Mouse (Mus musculus) adrenal gland, postnatal 4 days (tissue): ENCODE data around the gene Tead3. TPM values are rescaled to one million over a fixed set of nuclear protein-coding genes. Genes with fewer than 3 reads are reported as not detected.
"Not testable (repeated sequence)": the region's sequence is repeated elsewhere in the genome, so short reads cannot be mapped to it uniquely, and the experiment has no call there.

Experiments
- DNase-seq, 2 experiments: peaks; one replicate each; pipeline ENCODE4 v3.0.0; 2021 to 2022; ENCODE audit warnings: low spot score in 2 of 2, mixed read lengths in 2 of 2
- total RNA-seq, 2 experiments: library from RNA; stranded (reverse); gene quantifications; 2 replicates each; pipeline ENCODE4 v1.2.3; 2021

Tead3 gene
- total RNA-seq, 2 experiments from 2014 or later: 23.8 to 27.5 TPM

DNA sequence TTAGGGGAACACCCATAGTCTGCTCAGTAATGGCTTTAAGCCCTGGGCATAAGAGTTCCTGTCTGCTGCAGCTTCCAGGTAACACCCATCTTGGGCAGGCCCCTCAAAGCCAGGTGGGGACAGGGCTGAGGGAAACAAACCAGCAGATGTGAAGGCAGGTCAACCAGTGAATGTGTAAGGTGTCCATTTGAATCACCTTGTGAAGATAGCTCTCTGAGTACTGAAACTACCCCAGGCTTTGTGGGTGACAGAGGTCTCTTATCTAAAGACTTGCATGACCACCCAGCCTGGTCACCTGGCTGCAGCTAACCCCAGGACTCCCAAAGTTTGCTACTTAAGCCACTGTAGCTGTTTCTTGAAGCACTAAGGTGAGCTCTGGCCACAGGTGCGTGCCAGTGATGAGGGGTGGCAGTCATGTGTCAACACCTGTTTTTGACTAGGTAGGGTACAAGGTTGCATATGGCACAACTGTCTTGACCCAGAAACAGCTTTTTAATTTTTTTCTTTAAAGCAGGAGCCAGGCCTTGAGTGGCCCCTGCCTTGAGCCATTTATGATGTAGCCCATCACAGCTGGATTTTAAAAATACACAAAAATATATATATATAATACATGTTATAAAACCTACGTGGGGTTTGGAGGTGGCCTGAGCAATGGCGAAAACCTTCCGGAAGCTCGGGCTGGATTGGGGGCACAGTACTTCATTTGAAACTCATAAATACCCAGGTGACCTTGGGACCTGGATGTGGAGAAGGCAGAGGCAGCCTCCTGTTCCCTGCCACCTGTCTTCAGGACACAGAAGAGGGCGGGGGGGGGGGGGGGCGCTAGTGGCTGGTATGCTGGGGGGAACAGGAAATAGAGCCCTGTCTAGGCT, 19.1 kb downstream of the Tead3 start:
- no peak for DNase-seq

DNA sequence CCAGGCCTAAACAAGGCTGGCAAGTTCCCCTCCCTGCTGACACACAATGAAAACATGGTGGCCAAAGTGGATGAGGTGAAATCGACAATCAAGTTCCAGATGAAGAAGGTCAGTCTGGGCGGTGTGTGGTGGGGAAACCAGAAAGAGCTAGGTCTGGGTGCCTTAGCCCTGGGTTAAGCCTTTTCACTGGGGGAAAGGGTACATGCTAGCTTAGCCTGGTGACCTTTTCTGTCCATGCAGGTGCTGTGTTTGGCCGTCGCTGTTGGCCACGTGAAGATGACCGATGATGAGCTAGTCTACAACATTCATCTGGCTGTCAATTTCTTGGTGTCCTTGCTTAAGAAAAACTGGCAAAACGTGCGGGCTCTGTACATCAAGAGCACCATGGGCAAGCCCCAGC, 20.0 kb downstream of the Tead3 start:
- DNase-seq: not testable (repeated sequence)

GRCm38 (mm10) chr17:28330232-28330546, 20.4 kb downstream of the Tead3 start:
- DNase-seq: no peak

- no peak for DNase-seq
Observed at GRCm38 (mm10) chr17:28329503-28330231, 20.9 kb downstream of the Tead3 start.

DNA sequence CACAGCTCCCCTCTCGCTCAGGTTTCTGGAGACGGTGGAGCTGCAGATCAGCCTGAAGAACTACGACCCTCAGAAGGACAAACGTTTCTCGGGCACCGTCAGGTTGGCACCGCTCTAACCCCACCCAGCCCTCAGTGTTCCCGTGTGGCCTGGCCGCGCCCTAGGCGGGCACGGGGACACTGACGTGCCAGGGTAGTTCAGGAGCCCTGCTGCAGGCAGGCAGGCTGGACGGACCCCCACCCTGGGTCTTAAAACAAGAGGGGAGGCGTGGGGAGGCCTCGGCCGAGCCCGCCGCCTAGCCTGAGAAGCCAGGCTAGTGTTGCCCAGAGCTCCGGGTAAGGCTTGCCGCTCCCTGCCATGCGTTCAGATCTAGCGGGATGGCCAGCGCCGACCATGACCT, 21.7 kb downstream of the Tead3 start:
- peak in 1 of 2 experiments; percentile 35 for DNase-seq

- DNase-seq: peak; percentile 90 to 99
Observed at GRCm38 (mm10) chr17:28328366-28328928, 22.2 kb downstream of the Tead3 start, which contains the start of gene Rpl10a. Gene Rpl10a (plus strand): TSS chr17:28328471.

DNA sequence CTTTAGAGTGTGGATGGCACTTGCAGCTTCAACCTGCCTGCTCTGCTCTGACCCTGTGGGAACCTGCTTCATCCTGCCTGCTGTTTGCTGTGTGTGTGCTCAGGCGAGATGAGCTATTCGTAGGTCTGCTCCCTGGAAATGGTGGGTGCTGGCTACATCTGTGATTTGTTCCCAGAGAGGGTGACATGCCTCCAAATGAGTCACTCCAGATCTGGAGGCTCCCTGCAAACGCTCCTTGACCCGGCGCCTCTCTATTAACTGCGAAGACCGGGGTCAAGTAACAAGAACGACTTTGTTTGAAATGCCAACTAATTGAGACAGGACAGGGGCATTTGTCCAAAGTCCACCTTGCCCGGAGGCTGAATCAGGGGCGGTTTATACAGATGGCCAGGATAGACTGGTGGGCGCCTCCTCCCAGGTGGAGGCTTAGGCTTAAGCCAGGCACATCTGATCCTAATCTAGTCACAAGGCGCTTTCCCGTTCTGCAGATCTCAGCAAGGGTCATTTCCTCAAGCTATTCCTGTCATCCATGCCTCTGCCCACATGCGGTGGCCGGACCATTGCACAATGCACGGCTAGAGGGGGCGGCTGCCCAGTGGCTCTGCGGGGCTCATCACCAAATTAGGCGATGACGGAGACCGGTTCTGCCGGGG, 22.8 kb downstream of the Tead3 start:
- DNase-seq: no peak

DNA sequence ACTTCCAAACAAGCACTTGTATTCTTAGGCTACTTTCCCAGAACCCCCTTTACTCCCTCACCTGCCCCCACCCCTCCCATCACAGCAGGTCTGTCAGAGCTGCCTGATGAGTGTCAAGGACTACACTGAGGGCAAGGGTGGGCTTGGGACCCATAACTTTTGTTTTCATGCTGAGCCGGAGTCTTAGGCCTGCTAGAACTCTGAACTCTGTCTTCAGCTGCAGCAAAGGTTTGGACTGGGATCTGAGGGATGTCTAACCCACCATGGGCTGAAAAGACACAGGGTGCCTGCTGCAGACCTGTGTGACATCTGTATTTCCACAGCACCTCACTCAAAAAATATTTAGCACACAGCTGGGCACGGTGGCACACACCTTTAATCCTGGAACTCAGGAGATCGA, 23.7 kb downstream of the Tead3 start:
- DNase-seq: no peak

DNA sequence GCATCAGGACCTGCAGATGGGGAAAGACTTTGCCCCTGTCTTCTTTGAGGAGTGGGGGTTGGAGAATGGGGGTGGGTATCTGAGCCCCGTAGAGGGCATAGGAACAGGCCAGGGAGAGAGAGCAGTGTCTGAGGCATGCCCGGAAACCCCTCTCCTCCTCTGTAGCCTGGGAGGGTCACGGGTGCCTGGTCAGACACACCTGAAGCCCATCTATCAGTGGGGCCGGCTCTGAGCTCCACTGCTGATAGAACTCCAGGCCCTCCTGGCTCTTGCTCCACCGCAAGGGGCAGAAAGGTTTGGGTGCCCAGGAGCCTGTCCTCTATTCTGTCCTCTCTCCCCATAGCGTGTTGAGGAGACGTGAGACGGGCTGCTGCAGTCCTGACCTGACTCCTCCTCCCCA, 24.9 kb downstream of the Tead3 start:
- DNase-seq: no peak

DNA sequence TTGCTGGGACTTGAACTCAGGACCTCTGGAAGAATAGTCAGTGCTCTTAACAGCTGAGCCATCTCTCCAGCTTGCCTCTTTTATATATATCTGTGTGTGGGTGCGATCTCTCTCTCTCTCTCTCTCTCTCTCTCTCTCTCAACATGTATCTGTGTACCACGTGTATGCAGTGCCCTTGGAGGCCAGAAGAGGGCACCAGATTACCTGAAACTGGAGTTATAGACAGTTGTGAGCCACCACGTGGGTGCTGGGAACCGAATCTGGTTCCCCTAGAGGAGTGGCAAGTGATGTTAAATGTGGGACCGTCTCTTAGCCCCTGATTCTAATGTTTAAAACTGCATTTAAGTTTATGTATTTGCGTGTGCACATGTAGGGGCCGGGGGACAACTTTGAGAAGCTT, 26.2 kb downstream of the Tead3 start:
- DNase-seq: not testable (repeated sequence)

DNA sequence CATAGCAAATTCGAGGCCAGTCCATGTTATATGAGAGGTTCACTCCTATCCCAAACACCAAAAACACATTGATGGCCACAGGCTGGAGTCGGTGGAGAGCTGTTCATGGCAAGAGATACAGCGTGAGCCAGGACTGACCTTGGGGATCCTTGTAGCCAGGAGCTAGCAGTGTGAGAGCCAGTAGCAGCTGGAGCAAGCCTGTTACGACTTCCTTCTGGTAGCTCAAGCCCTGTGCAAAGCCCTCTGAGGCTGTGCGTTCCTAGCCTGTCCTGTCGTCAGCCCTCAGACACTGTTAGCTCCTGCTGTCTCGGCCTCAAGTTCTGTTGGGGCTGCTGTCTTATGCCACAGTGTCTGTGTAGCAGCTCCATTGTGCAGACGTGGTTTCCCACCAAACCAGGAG, 26.8 kb downstream of the Tead3 start:
- DNase-seq: no peak

GRCm38 (mm10) chr17:28321700-28322099, 28.9 kb downstream of the Tead3 start:
- DNase-seq: no peak

DNA sequence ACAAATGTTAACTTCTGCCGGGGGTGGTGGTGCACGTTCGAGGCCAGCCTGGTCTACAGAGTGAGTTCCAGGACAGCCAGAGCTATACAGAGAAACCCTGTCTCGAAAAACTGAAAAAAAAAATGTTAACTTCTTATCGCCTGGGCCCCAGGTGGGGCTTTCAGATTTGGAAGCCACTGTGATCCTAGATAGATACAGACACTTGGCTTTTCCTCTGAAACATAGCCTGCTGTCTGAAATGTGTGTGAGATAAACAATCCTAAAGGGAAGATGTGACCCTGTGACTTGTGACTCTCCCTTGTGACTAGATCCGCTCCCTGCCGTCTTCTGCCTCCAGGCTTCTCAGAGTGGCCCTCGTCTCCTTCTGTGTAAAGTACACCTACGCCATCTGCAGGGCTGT, 32.9 kb downstream of the Tead3 start:
- no peak for DNase-seq

DNA sequence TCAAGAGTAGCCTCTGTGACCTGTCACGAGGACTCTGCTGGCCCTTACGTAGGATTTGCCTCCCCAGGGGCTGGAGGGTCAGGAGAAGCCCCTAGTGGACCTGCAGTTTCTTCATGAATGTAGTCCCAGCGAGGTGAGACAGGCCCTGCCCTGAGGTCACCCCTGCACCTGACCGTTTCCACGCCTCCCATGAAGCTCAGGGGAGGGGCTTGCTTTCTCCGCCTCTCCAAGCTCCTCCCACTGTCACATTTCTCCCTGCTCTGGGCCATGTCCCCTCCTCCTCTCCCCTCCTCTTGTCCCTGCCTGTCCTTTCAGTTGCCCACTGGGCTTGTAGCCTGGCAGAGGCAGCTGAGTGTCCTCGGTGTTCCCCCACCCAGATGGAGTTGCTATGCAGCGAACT, 33.5 kb downstream of the Tead3 start:
- no peak for DNase-seq

DNA sequence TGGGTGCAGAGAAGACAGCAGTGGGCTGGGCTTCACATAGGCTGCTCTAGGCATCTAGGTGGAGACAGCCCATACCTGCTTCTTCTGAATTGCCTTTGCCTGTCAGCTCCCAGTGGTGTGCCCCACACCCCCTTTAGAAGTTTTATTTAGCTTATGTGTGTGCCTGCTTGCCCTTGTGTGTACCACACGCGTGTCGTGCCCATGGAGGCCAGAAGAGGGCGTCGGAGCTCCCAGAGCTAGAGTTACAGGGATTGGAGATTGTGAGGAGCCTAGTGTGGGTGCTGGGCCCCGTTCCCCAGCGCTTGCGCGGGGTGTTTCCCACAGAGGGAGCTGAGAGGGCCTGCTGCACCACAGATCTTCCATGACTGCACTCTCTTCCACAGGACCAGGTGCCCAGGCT, 34.1 kb downstream of the Tead3 start:
- DNase-seq: no peak

- no peak for DNase-seq
Observed at GRCm38 (mm10) chr17:28315611-28316160, 34.9 kb downstream of the Tead3 start.

- no peak for DNase-seq
Observed at GRCm38 (mm10) chr17:28313880-28314225, 36.8 kb downstream of the Tead3 start.

- DNase-seq: peak; percentile 77 to 89
Observed at GRCm38 (mm10) chr17:28313212-28313879, 37.3 kb downstream of the Tead3 start, which contains the start of gene Fance. Gene Fance (plus strand): TSS chr17:28313519.

DNA sequence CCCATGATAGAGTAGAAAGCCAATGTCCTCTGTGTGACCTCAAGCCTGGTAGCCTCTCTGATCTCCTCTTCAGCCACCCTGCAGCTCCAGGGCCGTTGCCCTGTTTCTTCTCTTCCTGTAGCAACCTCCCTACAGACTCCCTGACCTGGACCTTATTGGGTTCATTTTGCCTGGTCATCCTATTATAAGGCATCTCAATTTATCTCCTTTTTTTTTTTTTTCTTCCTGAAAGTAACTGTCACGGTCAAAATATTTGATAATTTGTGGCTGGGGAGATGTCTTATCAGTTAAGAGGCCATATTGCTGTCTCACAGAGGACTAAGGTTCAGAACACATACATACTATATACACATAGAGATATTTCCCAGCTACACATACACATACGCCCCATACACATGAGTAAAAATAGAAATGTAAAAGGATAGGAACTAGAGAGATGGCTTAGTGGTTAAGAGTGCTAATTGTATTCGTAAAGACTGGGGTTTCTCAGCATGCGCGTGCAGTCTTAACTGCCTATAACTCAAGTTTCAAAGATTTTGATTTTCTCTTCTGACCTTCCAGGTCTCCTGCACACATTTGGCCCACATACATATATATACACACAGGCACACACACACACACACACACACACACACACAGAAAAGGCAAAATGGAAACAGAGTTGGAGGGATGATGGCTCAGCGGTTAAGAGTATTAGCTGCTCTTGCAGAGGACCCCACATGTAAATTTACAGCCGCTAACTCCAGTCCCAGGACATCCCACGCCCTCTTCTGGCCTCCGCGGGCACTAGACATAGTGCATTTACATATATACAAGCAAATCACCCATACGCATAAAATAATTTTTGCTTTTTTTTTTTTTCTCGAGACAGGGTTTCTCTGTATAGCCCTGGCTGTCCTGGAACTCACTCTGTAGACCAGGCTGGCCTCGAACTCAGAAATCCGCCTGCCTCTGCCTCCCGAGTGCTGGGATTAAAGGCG, 38.1 kb downstream of the Tead3 start:
- no peak for DNase-seq
